Mouse (Mus musculus) embryonic stem cell, embryonic (primary cell): ENCODE measurements around the gene Ranbp3.

Experiments
- CTCF ChIA-PET, 4 experiments: fragments of 300-600 bp in 2 of 4; fragments of 350-600 bp in 2 of 4; sonication (Branson Sonifier 250); formaldehyde crosslinking; loops; one replicate each; lab custom pipeline; 2022; ENCODE audit warnings: inconsistent platforms in 2 of 4; lab: Charles Lee
- POLR2A ChIA-PET, 4 experiments: fragments of 300-600 bp in 2 of 4; fragments of 350-600 bp in 2 of 4; sonication (Branson Sonifier 250); formaldehyde crosslinking; loops; one replicate each; lab custom pipeline; 2022; ENCODE audit warnings: antibody characterized with exemption in 4 of 4, inconsistent platforms in 1 of 4; lab: Charles Lee

Ranbp3 gene

GRCm38 (mm10) chr17:56693851-56694310 is 20.8 kb downstream of the Ranbp3 start:
- ChIA-PET POLR2A (interaction anchor here in 2 of 4 experiments (0.7 to 33.7 kb wide), 12 partner anchors 9 to 343 kb away, joined by 3 to 414 read pairs (median 4); partner anchors contain the start of genes Ranbp3 (in 2 of the 2), Ndufa11 (in 1 of the 2), Safb (in 1 of the 2) and Safb2 (in 1 of the 2)), CTCF (interaction anchor here in 1 of 4 experiments (1.2 kb wide), 1 partner anchor 43 kb away, joined by 3 read pairs; no protein-coding TSS in a partner anchor)

GRCm38 (mm10) chr17:56700451-56700850 is 27.4 kb downstream of the Ranbp3 start:
- POLR2A ChIA-PET, result interaction anchor here in 2 of 4 experiments (0.8 to 33.7 kb wide), 8 partner anchors 9 to 22 kb away, joined by 4 to 414 read pairs (median 6); partner anchors contain the start of gene Ranbp3 (in 1 of the 2)
- CTCF ChIA-PET, result no interaction called here

GRCm38 (mm10) chr17:56703038-56703437 is 29.9 kb downstream of the Ranbp3 start:
- ChIA-PET POLR2A (interaction anchor here (0.6 to 33.7 kb wide), 17 partner anchors 9 to 476 kb away, joined by 3 to 414 read pairs (median 3); partner anchors contain the start of genes Ranbp3 (in 2 of the 4), Dus3l (in 1 of the 4) and Khsrp (in 1 of the 4)), CTCF (interaction anchor here in 1 of 4 experiments (0.7 kb wide), 1 partner anchor 47 kb away, joined by 4 read pairs; no protein-coding TSS in a partner anchor)

- ChIA-PET POLR2A (interaction anchor here in 3 of 4 experiments (0.6 to 33.7 kb wide), 16 partner anchors 10 to 172 kb away, joined by 3 to 414 read pairs (median 4); partner anchors contain the start of genes Ndufa11 (in 2 of the 3), Ranbp3 (in 2 of the 3), Vmac (in 2 of the 3) and Lonp1 (in 1 of the 3)), CTCF (interaction anchor here in 3 of 4 experiments (0.5 to 0.8 kb wide), 4 partner anchors 28 to 145 kb away, joined by 5 to 7 read pairs (median 6); no protein-coding TSS in a partner anchor)
Measured at GRCm38 (mm10) chr17:56706515-56706914, 33.4 kb downstream of the Ranbp3 start.

- POLR2A ChIA-PET, result interaction anchor here (0.6 to 33.7 kb wide), 71 partner anchors 8 to 746 kb away, joined by 3 to 414 read pairs (median 4); partner anchors contain the start of genes Ndufa11 (in 3 of the 4), Ranbp3 (in 3 of the 4), Vmac (in 3 of the 4) and Catsperd (in 2 of the 4)
- CTCF ChIA-PET, result interaction anchor here in 1 of 4 experiments (0.7 to 1.5 kb wide), 3 partner anchors 19 to 358 kb away, joined by 3 to 5 read pairs (median 4); no protein-coding TSS in a partner anchor
Measured at GRCm38 (mm10) chr17:56708692-56709091, 35.6 kb downstream of the Ranbp3 start.

GRCm38 (mm10) chr17:56709708-56710107 is 36.6 kb downstream of the Ranbp3 start:
- CTCF ChIA-PET, result interaction anchor here in 2 of 4 experiments (0.5 to 1.5 kb wide), 5 partner anchors 27 to 510 kb away, joined by 3 to 5 read pairs (median 4); partner anchors contain the start of gene Ranbp3 (in 1 of the 2)
- POLR2A ChIA-PET, result interaction anchor here in 3 of 4 experiments (0.6 to 33.7 kb wide), 73 partner anchors 7 to 669 kb away, joined by 3 to 414 read pairs (median 6); partner anchors contain the start of genes Dus3l (in 3 of the 3), Lonp1 (in 3 of the 3), Ndufa11 (in 3 of the 3) and Ranbp3 (in 3 of the 3)

GRCm38 (mm10) chr17:56715360-56715759 is 42.3 kb downstream of the Ranbp3 start:
- ChIA-PET POLR2A (interaction anchor here in 3 of 4 experiments (0.5 to 8.0 kb wide), 27 partner anchors 7 to 316 kb away, joined by 3 to 100 read pairs (median 13); partner anchors contain the start of genes Catsperd (in 2 of the 3), Lonp1 (in 2 of the 3), Ranbp3 (in 2 of the 3) and Rpl36 (in 2 of the 3)), CTCF (interaction anchor here in 2 of 4 experiments (1.0 to 1.2 kb wide), 2 partner anchors 33 to 42 kb away, joined by 3 to 4 read pairs; partner anchors contain the start of gene Ranbp3 (in 1 of the 2))

GRCm38 (mm10) chr17:56715914-56716654 is 43.0 kb downstream of the Ranbp3 start:
- ChIA-PET POLR2A (interaction anchor here in 3 of 4 experiments (0.5 to 8.0 kb wide), 94 partner anchors 8 to 637 kb away, joined by 3 to 100 read pairs (median 5); partner anchors contain the start of genes Lonp1 (in 3 of the 3), Ranbp3 (in 3 of the 3), Catsperd (in 2 of the 3) and Dus3l (in 2 of the 3)), CTCF (interaction anchor here in 3 of 4 experiments (0.6 to 1.3 kb wide), 8 partner anchors 21 to 281 kb away, joined by 3 to 5 read pairs (median 3); partner anchors contain the start of genes Alkbh7 (in 1 of the 3) and Ranbp3 (in 1 of the 3))

GRCm38 (mm10) chr17:56716655-56717362 is 43.7 kb downstream of the Ranbp3 start:
- POLR2A ChIA-PET, result interaction anchor here (0.5 to 8.0 kb wide), 105 partner anchors 7 to 677 kb away, joined by 3 to 100 read pairs (median 5); partner anchors contain the start of genes Ranbp3 (in 4 of the 4), Lonp1 (in 3 of the 4), Catsperd (in 2 of the 4) and Dus3l (in 2 of the 4)
- CTCF ChIA-PET, result interaction anchor here in 3 of 4 experiments (0.6 to 1.3 kb wide), 11 partner anchors 20 to 280 kb away, joined by 3 to 7 read pairs (median 3); partner anchors contain the start of genes Alkbh7 (in 1 of the 3), Catsperd (in 1 of the 3), Lonp1 (in 1 of the 3) and Ranbp3 (in 1 of the 3)

- ChIA-PET POLR2A (interaction anchor here (0.5 to 8.0 kb wide), 81 partner anchors 8 to 1273 kb away, joined by 3 to 100 read pairs (median 5); partner anchors contain the start of genes Ranbp3 (in 4 of the 4), Dus3l (in 2 of the 4), Lonp1 (in 2 of the 4) and Nrtn (in 2 of the 4)), CTCF (interaction anchor here in 3 of 4 experiments (0.6 to 1.3 kb wide), 8 partner anchors 19 to 599 kb away, joined by 3 to 7 read pairs (median 4); partner anchors contain the start of genes Catsperd (in 1 of the 3) and Lonp1 (in 1 of the 3))
Measured at GRCm38 (mm10) chr17:56717363-56718058, 44.4 kb downstream of the Ranbp3 start, which contains the start of the genes Ndufa11 and Vmac. TSS of gene Ndufa11 (plus strand) at chr17:56717767. TSS of gene Vmac (minus strand) at chr17:56718022.

GRCm38 (mm10) chr17:56722441-56722840 is 49.3 kb downstream of the Ranbp3 start:
- ChIA-PET POLR2A (interaction anchor here in 3 of 4 experiments (0.5 to 8.0 kb wide), 8 partner anchors 9 to 111 kb away, joined by 3 to 100 read pairs (median 3); no protein-coding TSS in a partner anchor), CTCF (interaction anchor here (0.6 to 1.0 kb wide), 4 partner anchors 13 to 417 kb away, joined by 3 to 6 read pairs (median 3); partner anchors contain the start of gene Nrtn (in 1 of the 4))

GRCm38 (mm10) chr17:56723419-56724161 is 50.5 kb downstream of the Ranbp3 start:
- ChIA-PET POLR2A (interaction anchor here in 2 of 4 experiments (0.9 to 8.0 kb wide), 10 partner anchors 12 to 150 kb away, joined by 3 to 100 read pairs (median 4); partner anchors contain the start of gene Acsbg2 (in 1 of the 2)), CTCF (no interaction called here)

- CTCF ChIA-PET, result interaction anchor here in 3 of 4 experiments (0.6 to 3.0 kb wide), 11 partner anchors 9 to 174 kb away, joined by 3 to 16 read pairs (median 3); partner anchors contain the start of gene Nrtn (in 1 of the 3)
- POLR2A ChIA-PET, result interaction anchor here in 3 of 4 experiments (0.8 to 5.0 kb wide), 41 partner anchors 10 to 687 kb away, joined by 3 to 68 read pairs (median 5); partner anchors contain the start of genes Ndufa11 (in 3 of the 3), Vmac (in 3 of the 3), Nrtn (in 2 of the 3) and Chaf1a (in 1 of the 3)
Measured at GRCm38 (mm10) chr17:56727029-56727649, 54.0 kb downstream of the Ranbp3 start.

- ChIA-PET CTCF (interaction anchor here (0.6 to 3.0 kb wide), 12 partner anchors 9 to 551 kb away, joined by 3 to 16 read pairs (median 4); partner anchors contain the start of gene Nrtn (in 1 of the 4)), POLR2A (interaction anchor here (0.7 to 5.0 kb wide), 43 partner anchors 9 to 688 kb away, joined by 3 to 68 read pairs (median 4); partner anchors contain the start of genes Ndufa11 (in 3 of the 4), Vmac (in 3 of the 4), Nrtn (in 2 of the 4) and Chaf1a (in 1 of the 4))
Measured at GRCm38 (mm10) chr17:56727659-56728058, 54.6 kb downstream of the Ranbp3 start.
